Mouse (Mus musculus): ENCODE measurements around the gene Arl6ip1. TPM values are rescaled to one million over a fixed set of nuclear protein-coding genes. Genes with fewer than 3 reads are reported as not detected.

Gene Arl6ip1
- polyA plus RNA-seq, 1 experiment from 2014 or later: 428 TPM

Other genes starting within 250 kb of the Arl6ip1 start
- 616 and 815 TPM in 2 replicates for gene Rps15a, start 13.5 kb downstream of the Arl6ip1 start, polyA plus RNA-seq (2015; fragmentation: Nextera tagmentation; extraction: Ambion mirVana)
- gene Smg1, start 114.0 kb upstream of the Arl6ip1 start, polyA plus RNA-seq (2015; fragmentation: Nextera tagmentation; extraction: Ambion mirVana): 17.2 and 18.3 TPM in 2 replicates

Measured in limb, embryonic 15.5 days (tissue).